Mouse (Mus musculus) ES-E14 (cell line): ENCODE measurements at regions not wholly inside any gene's neighbourhood (a gene's known extent, or its start where the extent isn't known, plus 50 kb on each side); places are given as distances from the start of the nearest gene placed in this dataset.

Experiments used
- DNase-seq: peaks from one replicate; pipeline ENCODE4 v3.0.0-alpha.2; 2013; ENCODE audit warnings: low read depth, low spot score
- H3K27ac ChIP-seq: 2 replicates; pipeline ENCODE4 v1.5.1; 2012; ENCODE audit warnings: low read depth, mild to moderate bottlenecking, low read length, moderate library complexity, mixed read lengths; ENCODE audit not compliant: poor library complexity, insufficient read depth, severe bottlenecking
- H3K36me3 ChIP-seq: 2 replicates; pipeline ENCODE4 v1.6.1; 2012; ENCODE audit warnings: mild to moderate bottlenecking, low read length, moderate library complexity, mixed read lengths; ENCODE audit not compliant: control insufficient read depth, poor library complexity, insufficient read depth, severe bottlenecking
- H3K4me1 ChIP-seq, 2 experiments: fragments of 150-350 bp in 1 of 2; sonication (generic) in 1 of 2; 2 replicates each; pipeline ENCODE4 v1.6.1; 2012; ENCODE audit warnings: low read length in 2 of 2, mild to moderate bottlenecking in 1 of 2, mixed read lengths in 1 of 2; ENCODE audit not compliant: control insufficient read depth in 2 of 2, insufficient read depth in 2 of 2, poor library complexity in 1 of 2
- H3K4me3 ChIP-seq, 2 experiments: fragments of 150-350 bp in 1 of 2; sonication (generic) in 1 of 2; 2 replicates each; pipeline ENCODE4 v1.5.1; 2012; ENCODE audit warnings: low read length in 2 of 2, low read depth in 1 of 2, mild to moderate bottlenecking in 1 of 2, mixed read lengths in 1 of 2; ENCODE audit not compliant: insufficient read depth in 1 of 2, poor library complexity in 1 of 2, severe bottlenecking in 1 of 2
- H3K9ac ChIP-seq: 2 replicates; pipeline ENCODE4 v1.6.1; 2012; ENCODE audit warnings: low read depth, mild to moderate bottlenecking, low read length, mixed read lengths; ENCODE audit not compliant: poor library complexity, insufficient read depth, severe bottlenecking
- H3K9me3 ChIP-seq: fragments of 150-350 bp; sonication (generic); 2 replicates; pipeline ENCODE4 v1.6.1; 2012; ENCODE audit warnings: low read depth, mild to moderate bottlenecking, low read length; ENCODE audit not compliant: control insufficient read depth, insufficient read depth
- CHD2 ChIP-seq: IDR thresholded peaks from 2 replicates; pipeline ENCODE4 v1.6.1; 2014; ENCODE audit warnings: mild to moderate bottlenecking, low read depth, low read length, inconsistent platforms
- HCFC1 ChIP-seq: IDR thresholded peaks from 2 replicates; pipeline ENCODE4 v1.6.1; 2012; ENCODE audit warnings: low read length, inconsistent platforms, borderline replicate concordance; ENCODE audit not compliant: insufficient read depth
- MAFK ChIP-seq: IDR thresholded peaks from 2 replicates; pipeline ENCODE4 v1.6.1; 2014; ENCODE audit warnings: mild to moderate bottlenecking, low read depth, low read length, inconsistent platforms; ENCODE audit not compliant: insufficient read depth
- ZC3H11A ChIP-seq: IDR thresholded peaks from 2 replicates; pipeline ENCODE4 v1.6.1; 2012; ENCODE audit warnings: low read depth, mild to moderate bottlenecking, inconsistent platforms, low read length, borderline replicate concordance
- ZNF384 ChIP-seq: IDR thresholded peaks from 2 replicates; pipeline ENCODE4 v1.6.1; 2012; ENCODE audit warnings: low read depth, low read length, inconsistent platforms
- in situ Hi-C, 2 experiments: fragments of 600-800 bp; cut with MboI; formaldehyde crosslinking; loops; one replicate each; pipeline ENCODE4 v1.15.1; 2025; ENCODE audit warnings: low sequenced_read_pairs in 2 of 2, inconsistent platforms in 1 of 2; ENCODE audit not compliant: unreplicated experiment in 2 of 2

DNA sequence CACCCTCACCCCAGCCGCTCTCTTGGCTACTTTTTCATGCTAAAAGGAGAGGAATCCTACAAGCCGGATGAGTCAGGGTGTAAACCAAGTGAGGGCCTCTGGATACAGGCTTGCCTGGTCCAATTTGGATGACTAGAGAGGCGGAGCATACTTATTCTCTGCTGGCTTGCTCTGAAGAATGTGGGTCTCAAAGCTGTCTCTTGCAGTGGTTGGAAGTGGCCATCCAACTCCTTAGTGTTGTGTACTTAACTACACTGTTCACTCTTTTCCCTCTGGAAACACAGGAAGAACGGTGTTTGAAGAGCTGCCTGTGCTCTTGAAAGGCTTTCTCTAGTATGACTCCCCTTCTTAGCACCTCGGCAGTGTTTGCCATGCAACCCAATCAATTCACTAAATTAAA, 208.7 kb upstream of the Jade1 start:
- Histone ChIP-seq H3K36me3 (no peaks in the 10 kb centered on the region), H3K4me3 (no peak overlapping the region), H3K9me3 (no peaks in the 10 kb centered on the region), H3K9ac (no peak overlapping the region), H3K4me1 (peaks cover 7 to 8% of the 10 kb centered on the region in 2 experiments; a peak in 2 of 4 replicates), H3K27ac (no peak overlapping the region)
- in situ Hi-C loops, result no loop called here
- DNase-seq, result no peak
- no peak for TF ChIP-seq ZNF384

DNA sequence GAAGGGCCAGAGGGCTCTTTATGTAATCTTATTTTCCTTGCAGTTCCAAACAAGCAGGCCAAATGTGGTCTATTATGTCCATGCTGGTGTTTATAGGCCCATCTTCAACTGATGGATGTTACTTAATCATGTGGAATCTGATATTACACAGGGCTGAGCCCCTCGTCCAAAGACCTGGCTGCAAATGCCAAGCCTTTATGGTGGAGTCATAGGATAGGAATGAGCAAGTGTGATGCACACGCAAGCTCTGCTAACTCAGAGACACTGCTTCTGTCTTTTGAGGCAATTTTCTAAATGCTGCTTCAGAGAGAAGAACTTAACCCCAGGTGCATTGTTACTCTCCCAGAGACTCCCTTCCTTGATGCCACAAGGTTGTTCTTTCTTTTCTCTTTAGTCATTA, 212.1 kb upstream of the Jade1 start:
- DNase-seq, result no peak
- Histone ChIP-seq H3K27ac (no peak overlapping the region), H3K9me3 (no peaks in the 10 kb centered on the region), H3K4me1 (peaks cover 7 to 8% of the 10 kb centered on the region in 2 experiments; a peak in 2 of 4 replicates), H3K9ac (no peak overlapping the region), H3K4me3 (no peak overlapping the region), H3K36me3 (no peaks in the 10 kb centered on the region)
- in situ Hi-C loops, result no loop called here
- TF ChIP-seq MAFK, result no peak
- no peak for TF ChIP-seq ZNF384
- TF ChIP-seq ZC3H11A, result no peak
- TF ChIP-seq CHD2, result no peak
- no peak for TF ChIP-seq HCFC1

DNA sequence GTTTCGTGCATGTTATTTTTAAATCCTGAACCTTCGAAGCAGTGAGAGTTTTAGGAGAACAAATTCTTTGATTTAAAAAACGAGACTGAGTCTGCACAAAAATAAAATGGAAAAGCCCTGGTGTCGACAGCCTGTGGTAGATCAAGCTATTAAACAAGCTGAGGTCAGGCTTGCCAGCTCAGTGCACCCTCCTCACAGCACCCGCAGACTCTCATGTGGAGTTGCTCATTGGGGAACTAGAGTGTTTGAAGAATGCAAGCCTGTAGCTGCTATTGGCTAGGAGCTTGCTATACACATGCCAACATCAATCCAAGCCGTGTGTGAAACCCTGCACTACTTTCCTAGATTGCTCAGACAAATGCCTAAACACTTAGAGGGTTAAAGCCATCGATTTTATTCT, 223.1 kb upstream of the Jade1 start:
- no peak overlapping the region for H3K4me3 ChIP-seq
- H3K27ac ChIP-seq, result no peak overlapping the region
- H3K4me1 ChIP-seq, result no peaks in the 10 kb centered on the region
- no peaks in the 10 kb centered on the region for H3K9me3 ChIP-seq
- TF ChIP-seq ZC3H11A (no peak), HCFC1 (no peak), MAFK (no peak), CHD2 (no peak), ZNF384 (no peak)
- no peaks in the 10 kb centered on the region for H3K36me3 ChIP-seq
- DNase-seq, result no peak
- H3K9ac ChIP-seq, result no peak overlapping the region
- in situ Hi-C loops, result no loop called here

DNA sequence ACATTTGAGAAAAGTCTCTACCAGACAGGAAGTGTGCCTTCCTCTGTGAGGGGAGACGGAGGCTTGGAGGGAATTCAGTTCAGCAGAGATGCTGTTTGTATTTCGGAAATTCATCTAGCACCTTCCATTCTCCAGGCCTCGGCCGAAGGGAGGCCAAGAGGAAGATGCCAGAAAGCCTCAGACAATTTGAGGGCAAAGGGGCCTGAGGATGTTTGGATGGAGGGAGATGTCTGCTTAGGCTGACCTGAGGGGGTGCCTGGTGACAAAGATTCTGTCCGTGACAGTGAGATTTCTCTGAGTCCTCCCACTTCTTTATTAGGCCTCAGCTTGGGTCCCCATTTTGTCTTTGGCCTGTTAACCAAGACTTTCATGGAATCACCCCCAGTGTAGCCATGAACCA, 225.2 kb upstream of the Jade1 start:
- Histone ChIP-seq H3K36me3 (no peaks in the 10 kb centered on the region), H3K4me1 (no peaks in the 10 kb centered on the region), H3K4me3 (no peak overlapping the region), H3K9me3 (no peaks in the 10 kb centered on the region), H3K27ac (no peak overlapping the region), H3K9ac (no peak overlapping the region)
- in situ Hi-C loops, result no loop called here
- DNase-seq, result no peak
- TF ChIP-seq HCFC1 (no peak), ZC3H11A (no peak), CHD2 (no peak), ZNF384 (no peak), MAFK (no peak)

DNA sequence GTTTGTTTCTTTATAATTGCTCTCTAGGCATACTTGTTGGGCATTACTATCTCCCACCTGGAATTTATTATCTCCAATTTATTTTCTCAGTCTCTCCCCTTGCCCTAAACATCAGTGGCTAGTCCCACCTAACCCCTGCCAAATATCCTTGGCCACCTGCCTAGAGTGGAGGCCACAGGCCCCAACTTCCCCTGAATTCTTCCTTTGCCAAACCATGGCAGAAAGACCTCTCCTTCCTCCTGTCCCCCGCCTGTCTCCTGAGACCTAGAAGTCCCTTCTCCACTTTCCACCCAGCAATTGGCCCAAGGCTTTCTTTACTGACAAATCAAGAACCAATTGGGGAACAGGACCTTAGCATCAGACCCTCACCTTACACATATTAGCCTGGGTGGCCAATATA, 226.7 kb upstream of the Jade1 start:
- Histone ChIP-seq H3K4me3 (no peak overlapping the region), H3K9me3 (no peaks in the 10 kb centered on the region), H3K27ac (no peak overlapping the region), H3K4me1 (no peaks in the 10 kb centered on the region), H3K36me3 (no peaks in the 10 kb centered on the region), H3K9ac (no peak overlapping the region)
- no peak for TF ChIP-seq ZNF384
- DNase-seq, result no peak
- in situ Hi-C loops, result no loop called here
